Mouse (Mus musculus): Measurements from ENCODE around the gene Prcd. TPM values are rescaled to one million over a fixed set of nuclear protein-coding genes. Genes with fewer than 3 reads are reported as not detected.

The Prcd gene
- polyA plus RNA-seq, 1 experiment from 2014 or later: 1.6 TPM

DNA sequence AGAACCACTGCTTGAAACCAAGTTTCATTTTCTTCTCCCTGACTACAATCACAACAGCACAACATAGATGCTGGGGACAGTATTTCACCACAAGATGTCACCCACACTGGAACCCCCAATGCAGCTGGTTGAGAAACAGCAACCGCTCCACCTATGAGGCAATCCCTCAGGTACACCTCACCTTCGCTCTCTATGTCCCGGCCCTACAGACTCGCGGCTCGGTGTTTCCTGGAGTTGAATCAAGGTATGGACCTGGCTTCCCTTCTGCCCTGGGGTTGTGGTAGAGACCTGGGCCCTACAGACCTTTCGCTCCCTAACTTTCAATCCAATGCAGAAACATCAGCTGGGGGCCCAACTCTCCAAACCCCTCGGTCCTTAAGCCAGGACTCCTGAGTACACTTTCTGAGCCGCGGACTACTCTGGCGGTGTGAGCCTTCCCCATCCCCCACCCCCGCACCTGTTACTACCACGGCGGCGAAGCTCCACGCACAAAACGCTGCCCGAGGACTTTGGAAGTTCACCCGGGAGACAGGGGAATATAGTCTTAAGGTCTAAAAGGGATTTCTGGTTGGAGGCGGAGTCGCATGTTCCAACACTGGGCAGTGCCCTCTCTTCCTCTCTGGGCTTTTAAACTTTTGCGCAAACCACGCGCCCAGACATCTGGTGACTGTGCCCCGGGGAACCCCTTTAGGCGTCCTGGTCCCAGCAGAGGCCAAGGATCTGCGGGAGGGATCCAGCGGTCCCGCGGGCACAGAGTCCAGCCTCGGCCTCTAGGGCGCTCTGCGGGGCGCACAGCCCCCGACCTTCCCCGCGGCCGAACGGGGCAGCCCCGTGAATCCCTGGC is 29.8 kb upstream of the Prcd start:
- no peak for ATAC-seq (ENCODE audit: insufficient read depth, low FRiP score)
- no peaks in the 10 kb centered on the region for H3K36me3 ChIP-seq (ENCODE audit: control insufficient read depth, insufficient read depth, low read length)

GRCm38 (mm10) chr11:116624131-116624832 is 29.1 kb upstream of the Prcd start:
- ATAC-seq (ENCODE audit: insufficient read depth, low FRiP score): peak; percentile 66
- peak overlapping the region; percentile 65 for H3K4me2 ChIP-seq (ENCODE audit: low read depth, low read length)
- peaks cover 39% of the 10 kb centered on the region for H3K4me1 ChIP-seq (ENCODE audit: control insufficient read depth, insufficient read depth, low read length)
- H3K27me3 ChIP-seq (ENCODE audit: control insufficient read depth, insufficient read depth, low read length): no peaks in the 10 kb centered on the region
- 12% methylated on average over 42 of the region's 42 CpGs for WGBS
- H3K36me3 ChIP-seq (ENCODE audit: control insufficient read depth, insufficient read depth, low read length): no peaks in the 10 kb centered on the region
- H3K27ac ChIP-seq (ENCODE audit: low read length): no peak overlapping the region
- H3K4me3 ChIP-seq (replicated peaks; ENCODE audit: low read length): peak overlapping the region; percentile 77
- peak overlapping the region; percentile 82 for H3K9ac ChIP-seq (ENCODE audit: low read length)
- H3K9me3 ChIP-seq (replicated peaks; ENCODE audit: control insufficient read depth, low read length): no peaks in the 10 kb centered on the region

More for the DNA sequence above, 29.8 kb upstream of the Prcd start:
- Histone ChIP-seq H3K27me3 (ENCODE audit: control insufficient read depth, insufficient read depth, low read length) (no peaks in the 10 kb centered on the region), H3K9ac (ENCODE audit: low read length) (peak overlapping the region; percentile 82), H3K4me1 (ENCODE audit: control insufficient read depth, insufficient read depth, low read length) (peaks cover 39% of the 10 kb centered on the region), H3K27ac (ENCODE audit: low read length) (peak overlapping the region; percentile 19; the same call in 1 of the 2 replicates), H3K9me3 (replicated peaks; ENCODE audit: control insufficient read depth, low read length) (no peaks in the 10 kb centered on the region), H3K4me2 (ENCODE audit: low read depth, low read length) (peak overlapping the region; percentile 65), H3K4me3 (replicated peaks; ENCODE audit: low read length) (peak overlapping the region; percentile 77)
- 8% methylated on average over 40 of the region's 40 CpGs for WGBS

GRCm38 (mm10) chr11:116625081-116626000 is 28.0 kb upstream of the Prcd start:
- peaks cover 29% of the 10 kb centered on the region for H3K4me1 ChIP-seq (ENCODE audit: control insufficient read depth, insufficient read depth, low read length)
- H3K27ac ChIP-seq (ENCODE audit: low read length): no peak overlapping the region
- ATAC-seq (ENCODE audit: insufficient read depth, low FRiP score): no peak
- H3K4me2 ChIP-seq (ENCODE audit: low read depth, low read length): no peak overlapping the region
- 72% methylated on average over 17 of the region's 17 CpGs for WGBS
- no peak overlapping the region for H3K9ac ChIP-seq (ENCODE audit: low read length)
- no peaks in the 10 kb centered on the region for H3K36me3 ChIP-seq (ENCODE audit: control insufficient read depth, insufficient read depth, low read length)
- H3K9me3 ChIP-seq (replicated peaks; ENCODE audit: control insufficient read depth, low read length): no peaks in the 10 kb centered on the region
- H3K4me3 ChIP-seq (replicated peaks; ENCODE audit: low read length): no peak overlapping the region
- no peaks in the 10 kb centered on the region for H3K27me3 ChIP-seq (ENCODE audit: control insufficient read depth, insufficient read depth, low read length)

- 74% methylated on average over 10 of the region's 10 CpGs for WGBS
- H3K4me2 ChIP-seq (ENCODE audit: low read depth, low read length): no peak within 1 kb of the TSS
- no peaks in the 10 kb centered on the region for H3K9me3 ChIP-seq (replicated peaks; ENCODE audit: control insufficient read depth, low read length)
- peaks cover 19% of the 10 kb centered on the region for H3K4me1 ChIP-seq (ENCODE audit: control insufficient read depth, insufficient read depth, low read length)
- ATAC-seq (ENCODE audit: insufficient read depth, low FRiP score): no peak
- H3K27me3 ChIP-seq (ENCODE audit: control insufficient read depth, insufficient read depth, low read length): no peaks in the 10 kb centered on the region
- H3K36me3 ChIP-seq (ENCODE audit: control insufficient read depth, insufficient read depth, low read length): no peaks in the 10 kb centered on the region
- H3K9ac ChIP-seq (ENCODE audit: low read length): no peak within 1 kb of the TSS
- H3K27ac ChIP-seq (ENCODE audit: low read length): no peak within 1 kb of the TSS
- H3K4me3 ChIP-seq (replicated peaks; ENCODE audit: low read length): no peak within 1 kb of the TSS
These were observed 26.8 kb upstream of the Prcd start, which contains the start of gene Rhbdf2 for GRCm38 (mm10) chr11:116626299-116627071. Gene Rhbdf2 (minus strand): TSS chr11:116627019.

- Histone ChIP-seq H3K4me2 (ENCODE audit: low read depth, low read length) (no peak overlapping the region), H3K27ac (ENCODE audit: low read length) (no peak overlapping the region), H3K9me3 (replicated peaks; ENCODE audit: control insufficient read depth, low read length) (no peaks in the 10 kb centered on the region), H3K36me3 (ENCODE audit: control insufficient read depth, insufficient read depth, low read length) (no peaks in the 10 kb centered on the region), H3K4me3 (replicated peaks; ENCODE audit: low read length) (no peak overlapping the region), H3K9ac (ENCODE audit: low read length) (no peak overlapping the region), H3K4me1 (ENCODE audit: control insufficient read depth, insufficient read depth, low read length) (peaks cover 16% of the 10 kb centered on the region; the same call in 1 of the 2 replicates), H3K27me3 (ENCODE audit: control insufficient read depth, insufficient read depth, low read length) (no peaks in the 10 kb centered on the region)
- ATAC-seq (ENCODE audit: insufficient read depth, low FRiP score): no peak
- 31% methylated on average over 10 of the region's 10 CpGs for WGBS
These were observed 26.0 kb upstream of the Prcd start for GRCm38 (mm10) chr11:116627072-116628020.

DNA sequence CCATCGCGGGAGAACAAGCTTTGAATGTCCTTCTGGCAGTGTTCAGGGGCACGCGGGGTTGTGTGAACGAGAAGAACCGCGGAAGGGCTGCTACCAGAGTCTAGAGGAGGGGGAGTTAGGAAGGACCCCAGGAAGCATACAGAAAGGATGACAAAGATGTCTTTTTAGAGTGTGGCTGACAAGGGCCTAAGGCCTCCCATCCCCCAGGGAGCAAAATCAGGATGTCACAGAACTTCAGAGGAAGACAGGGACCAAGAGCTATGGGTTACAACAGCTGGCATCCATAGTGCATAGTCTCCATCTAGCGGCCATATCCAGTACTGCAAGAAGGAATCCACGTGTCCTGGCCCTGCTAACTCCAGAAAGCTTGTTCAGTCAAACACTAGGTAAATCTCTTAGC is 24.6 kb upstream of the Prcd start:
- Histone ChIP-seq H3K27me3 (ENCODE audit: control insufficient read depth, insufficient read depth, low read length) (no peaks in the 10 kb centered on the region), H3K36me3 (ENCODE audit: control insufficient read depth, insufficient read depth, low read length) (no peaks in the 10 kb centered on the region), H3K9me3 (replicated peaks; ENCODE audit: control insufficient read depth, low read length) (no peaks in the 10 kb centered on the region), H3K27ac (ENCODE audit: low read length) (no peak overlapping the region), H3K9ac (ENCODE audit: low read length) (peak overlapping the region; percentile 36; the same call in 1 of the 2 replicates), H3K4me1 (ENCODE audit: control insufficient read depth, insufficient read depth, low read length) (peaks cover 5% of the 10 kb centered on the region; the same call in 1 of the 2 replicates), H3K4me3 (replicated peaks; ENCODE audit: low read length) (no peak overlapping the region), H3K4me2 (ENCODE audit: low read depth, low read length) (no peak overlapping the region)
- 58% methylated on average over 9 of the region's 9 CpGs for WGBS
- ATAC-seq (ENCODE audit: insufficient read depth, low FRiP score): 0 out of 2 replicates have a peak, but pooled peaks have one; percentile 42

- Histone ChIP-seq H3K9me3 (replicated peaks; ENCODE audit: control insufficient read depth, low read length) (no peaks in the 10 kb centered on the region), H3K27ac (ENCODE audit: low read length) (no peak overlapping the region), H3K4me3 (replicated peaks; ENCODE audit: low read length) (no peak overlapping the region), H3K36me3 (ENCODE audit: control insufficient read depth, insufficient read depth, low read length) (no peaks in the 10 kb centered on the region), H3K4me1 (ENCODE audit: control insufficient read depth, insufficient read depth, low read length) (peaks cover 2% of the 10 kb centered on the region; the same call in 1 of the 2 replicates), H3K27me3 (ENCODE audit: control insufficient read depth, insufficient read depth, low read length) (no peaks in the 10 kb centered on the region), H3K4me2 (ENCODE audit: low read depth, low read length) (no peak overlapping the region), H3K9ac (ENCODE audit: low read length) (no peak overlapping the region)
- no peak for ATAC-seq (ENCODE audit: insufficient read depth, low FRiP score)
- WGBS: 91% methylated on average over 6 of the region's 6 CpGs
These were observed 23.9 kb upstream of the Prcd start for GRCm38 (mm10) chr11:116629472-116629871.

Measured in stomach, embryonic 16.5 days (tissue).